Mouse (Mus musculus) CD8-positive naive resting alpha-beta T cell, adult 2 months (primary cell): ENCODE measurements around the gene Nt5dc1.
"Not testable (repeated sequence)": the region's sequence is repeated elsewhere in the genome, so short reads cannot be mapped to it uniquely, and the experiment has no call there.

Source experiments
- DNase-seq, 2 experiments: peaks; one replicate each; pipeline ENCODE4 v3.0.0; 2022; ENCODE audit warnings: low read depth in 2 of 2, low spot score in 2 of 2

Gene Nt5dc1

GRCm38 (mm10) chr10:34418204-34418756 is at the start of gene Nt5dc1:
Gene Nt5dc1 (minus strand): TSS chr10:34418552.
- DNase-seq = peak; percentile 92 to 95

- DNase-seq = no peak
These were observed 46.0 kb upstream of the Nt5dc1 start for GRCm38 (mm10) chr10:34464321-34464720.

- no peak for DNase-seq
These were observed 43.1 kb upstream of the Nt5dc1 start for GRCm38 (mm10) chr10:34461451-34461850.

- DNase-seq = no peak
These were observed 31.1 kb upstream of the Nt5dc1 start for GRCm38 (mm10) chr10:34449469-34449868.

GRCm38 (mm10) chr10:34434191-34434590 is 15.8 kb upstream of the Nt5dc1 start:
- not testable (repeated sequence) for DNase-seq

GRCm38 (mm10) chr10:34431783-34432182 is 13.4 kb upstream of the Nt5dc1 start:
- DNase-seq = no peak

- not testable (repeated sequence) for DNase-seq
These were observed 442 bp upstream of the Nt5dc1 start for GRCm38 (mm10) chr10:34418794-34419193.

GRCm38 (mm10) chr10:34399267-34399666 is 19.1 kb downstream of the Nt5dc1 start:
- no peak for DNase-seq

GRCm38 (mm10) chr10:34396959-34397358 is 21.4 kb downstream of the Nt5dc1 start:
- no peak for DNase-seq

- no peak for DNase-seq
These were observed 28.7 kb downstream of the Nt5dc1 start, which contains the start of gene Col10a1 for GRCm38 (mm10) chr10:34389681-34390080. Gene Col10a1 (plus strand): TSS chr10:34389981.

- DNase-seq = no peak
These were observed 32.7 kb downstream of the Nt5dc1 start for GRCm38 (mm10) chr10:34385636-34386035.

GRCm38 (mm10) chr10:34373332-34373731 is 45.0 kb downstream of the Nt5dc1 start:
- DNase-seq = no peak

- no peak for DNase-seq
These were observed 50.2 kb downstream of the Nt5dc1 start for GRCm38 (mm10) chr10:34368138-34368537.

GRCm38 (mm10) chr10:34363756-34364155 is 54.6 kb downstream of the Nt5dc1 start:
- no peak for DNase-seq

GRCm38 (mm10) chr10:34358263-34358662 is 60.1 kb downstream of the Nt5dc1 start:
- DNase-seq = no peak

GRCm38 (mm10) chr10:34352166-34352565 is 66.2 kb downstream of the Nt5dc1 start:
- DNase-seq = no peak

- no peak for DNase-seq
These were observed 76.5 kb downstream of the Nt5dc1 start for GRCm38 (mm10) chr10:34341886-34342285.

GRCm38 (mm10) chr10:34341014-34341413 is 77.3 kb downstream of the Nt5dc1 start:
- DNase-seq = no peak

GRCm38 (mm10) chr10:34328310-34328709 is 90.0 kb downstream of the Nt5dc1 start:
- DNase-seq = no peak

- DNase-seq = no peak
These were observed 91.2 kb downstream of the Nt5dc1 start for GRCm38 (mm10) chr10:34327144-34327543.

- peak in 1 of 2 experiments; percentile 13 for DNase-seq
These were observed 91.7 kb downstream of the Nt5dc1 start for GRCm38 (mm10) chr10:34326701-34327100.

- DNase-seq = no peak
These were observed 97.5 kb downstream of the Nt5dc1 start for GRCm38 (mm10) chr10:34320809-34321208.

GRCm38 (mm10) chr10:34317217-34317606 is 101.1 kb downstream of the Nt5dc1 start:
- DNase-seq = no peak
